Mouse (Mus musculus): ENCODE results near the gene Olfr776. TPM values are rescaled to one million over a fixed set of nuclear protein-coding genes. Genes with fewer than 3 reads are reported as not detected.
"Not testable (repeated sequence)": the region's sequence is repeated elsewhere in the genome, so short reads cannot be mapped to it uniquely, and the experiment has no call there.

Olfr776 gene
- not detected in 2 replicates for polyA plus RNA-seq (2014; fragmentation: Nextera tagmentation; extraction: Ambion mirVana)

DNA sequence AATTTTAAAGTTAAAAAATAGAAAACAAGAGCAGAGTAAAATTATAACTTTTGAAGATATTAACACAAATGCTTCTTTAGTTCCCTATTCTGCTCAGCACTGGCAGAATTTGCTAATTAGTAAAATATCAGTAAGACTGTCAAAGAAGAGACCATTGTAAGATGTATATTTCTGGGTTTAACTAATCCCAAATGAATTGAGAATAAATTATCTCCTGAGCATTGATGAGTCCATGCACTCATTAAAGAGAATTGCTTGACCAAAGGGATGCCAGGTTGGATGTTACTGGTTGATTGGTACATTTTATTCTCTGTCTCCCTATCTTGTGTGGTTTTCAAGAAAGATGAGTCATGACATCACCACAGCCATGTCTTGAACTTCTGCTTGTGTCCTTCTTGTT, at the start of gene Olfr776:
Gene Olfr776 (plus strand): TSS at position 301 of the 400 bp plus-strand sequence.
- Histone ChIP-seq H3K4me3 (ENCODE audit: low read depth, low read length) (no peak within 1 kb of the TSS), H3K36me3 (ENCODE audit: control insufficient read depth, insufficient read depth, low read length) (no peaks in the 10 kb centered on the region), H3K27me3 (replicated peaks; ENCODE audit: control insufficient read depth, insufficient read depth, low read length) (no peaks in the 10 kb centered on the region), H3K9me3 (ENCODE audit: control insufficient read depth, low read length) (no peaks in the 10 kb centered on the region), H3K4me2 (no peak within 1 kb of the TSS), H3K9ac (ENCODE audit: low read depth, low read length) (no peak within 1 kb of the TSS), H3K4me1 (replicated peaks; ENCODE audit: control insufficient read depth, insufficient read depth, low read length) (no peaks in the 10 kb centered on the region), H3K27ac (ENCODE audit: low read depth, low read length) (no peak within 1 kb of the TSS)
- ATAC-seq (replicated peaks; ENCODE audit: low FRiP score) = no peak
- DNase-seq (ENCODE audit: low spot score) = no peak

DNA sequence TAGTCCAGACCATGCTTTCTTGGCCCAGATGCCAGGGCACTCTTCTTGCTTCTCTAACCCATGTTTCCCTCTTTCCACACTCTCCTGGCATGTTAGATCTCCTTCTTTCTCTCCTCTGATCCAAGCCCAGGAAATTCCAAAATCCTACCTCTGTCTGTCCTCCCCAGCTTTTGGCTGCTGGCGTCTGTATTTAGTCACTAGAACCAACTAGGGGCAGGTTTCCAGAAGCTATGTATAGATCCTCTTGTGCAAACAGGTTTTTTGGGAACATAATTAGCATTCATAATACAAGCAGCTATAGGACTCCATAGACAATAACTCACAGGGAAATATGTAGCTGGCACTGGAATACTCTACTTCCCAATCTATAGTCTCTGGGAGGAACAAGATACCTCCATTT, 28.2 kb upstream of the Olfr776 start:
- ATAC-seq (replicated peaks; ENCODE audit: low FRiP score) (no peak), DNase-seq (ENCODE audit: low spot score) (no peak)
- no peaks in the 10 kb centered on the region for H3K27me3 ChIP-seq (replicated peaks; ENCODE audit: control insufficient read depth, insufficient read depth, low read length)
- no peak overlapping the region for H3K27ac ChIP-seq (ENCODE audit: low read depth, low read length)
- 70% methylated on average over 1 of the region's 1 CpGs for WGBS
- no peak overlapping the region for H3K9ac ChIP-seq (ENCODE audit: low read depth, low read length)
- no peak overlapping the region for H3K4me3 ChIP-seq (ENCODE audit: low read depth, low read length)
- H3K4me1 ChIP-seq (replicated peaks; ENCODE audit: control insufficient read depth, insufficient read depth, low read length) = no peaks in the 10 kb centered on the region
- H3K9me3 ChIP-seq (ENCODE audit: control insufficient read depth, low read length) = no peaks in the 10 kb centered on the region
- H3K36me3 ChIP-seq (ENCODE audit: control insufficient read depth, insufficient read depth, low read length) = no peaks in the 10 kb centered on the region
- no peak overlapping the region for H3K4me2 ChIP-seq

DNA sequence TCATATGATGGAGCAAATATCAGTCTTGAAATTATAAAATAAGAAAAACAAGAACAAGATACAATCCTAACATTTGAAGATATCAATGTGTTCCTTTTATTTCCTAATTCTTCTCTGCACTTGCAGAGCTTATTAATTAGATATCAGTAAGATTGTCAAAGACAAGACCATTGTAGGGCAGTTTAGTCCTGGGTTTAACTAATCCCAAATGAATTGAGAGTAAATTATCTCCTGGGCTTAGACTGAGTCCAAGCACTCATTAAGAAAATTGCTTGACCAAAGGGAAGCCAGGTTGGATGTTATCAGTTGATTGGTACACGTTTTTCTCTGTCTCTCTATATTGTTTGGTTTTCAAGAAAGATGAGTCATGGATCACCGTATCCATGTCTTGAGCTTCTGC, 23.0 kb upstream of the Olfr776 start, which contains the start of gene Olfr774:
Gene Olfr774 (plus strand): TSS at position 301 of the 400 bp plus-strand sequence.
- DNase-seq (ENCODE audit: low spot score) (no peak), ATAC-seq (replicated peaks; ENCODE audit: low FRiP score) (no peak)
- Histone ChIP-seq H3K4me1 (replicated peaks; ENCODE audit: control insufficient read depth, insufficient read depth, low read length) (no peaks in the 10 kb centered on the region), H3K9me3 (ENCODE audit: control insufficient read depth, low read length) (no peaks in the 10 kb centered on the region), H3K27me3 (replicated peaks; ENCODE audit: control insufficient read depth, insufficient read depth, low read length) (no peaks in the 10 kb centered on the region), H3K4me2 (no peak within 1 kb of the TSS), H3K36me3 (ENCODE audit: control insufficient read depth, insufficient read depth, low read length) (no peaks in the 10 kb centered on the region), H3K27ac (ENCODE audit: low read depth, low read length) (no peak within 1 kb of the TSS), H3K4me3 (ENCODE audit: low read depth, low read length) (no peak within 1 kb of the TSS), H3K9ac (ENCODE audit: low read depth, low read length) (no peak within 1 kb of the TSS)
- WGBS = 67% methylated on average over 2 of the region's 2 CpGs

DNA sequence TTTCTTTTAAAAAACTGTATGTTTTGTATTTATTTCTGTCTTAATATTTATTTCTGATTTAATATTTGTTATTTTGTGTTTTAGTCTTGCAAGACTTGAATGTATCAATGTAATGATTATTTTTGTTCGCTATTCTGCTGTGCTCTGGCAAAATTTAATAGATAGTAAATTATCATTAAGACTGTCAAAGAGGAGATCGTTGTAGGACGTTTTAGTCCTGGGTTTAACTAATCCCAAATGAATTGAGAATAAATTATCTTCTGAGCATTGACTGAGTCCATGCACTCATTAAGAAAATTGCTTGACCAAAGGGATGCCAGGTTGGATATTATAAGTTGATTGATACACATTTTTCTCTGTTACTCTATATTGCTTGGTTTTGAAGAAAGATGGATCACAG, 10.8 kb upstream of the Olfr776 start, which contains the start of gene Olfr775:
Gene Olfr775 (plus strand): TSS at position 301 of the 400 bp plus-strand sequence.
- Histone ChIP-seq H3K27me3 (replicated peaks; ENCODE audit: control insufficient read depth, insufficient read depth, low read length) (no peaks in the 10 kb centered on the region), H3K4me3 (ENCODE audit: low read depth, low read length) (no peak within 1 kb of the TSS), H3K36me3 (ENCODE audit: control insufficient read depth, insufficient read depth, low read length) (no peaks in the 10 kb centered on the region), H3K9ac (ENCODE audit: low read depth, low read length) (no peak within 1 kb of the TSS), H3K4me2 (no peak within 1 kb of the TSS), H3K27ac (ENCODE audit: low read depth, low read length) (no peak within 1 kb of the TSS), H3K4me1 (replicated peaks; ENCODE audit: control insufficient read depth, insufficient read depth, low read length) (no peaks in the 10 kb centered on the region), H3K9me3 (ENCODE audit: control insufficient read depth, low read length) (no peaks in the 10 kb centered on the region)
- DNase-seq (ENCODE audit: low spot score) = no peak
- WGBS = 65% methylated on average over 3 of the region's 3 CpGs
- no peak for ATAC-seq (replicated peaks; ENCODE audit: low FRiP score)

DNA sequence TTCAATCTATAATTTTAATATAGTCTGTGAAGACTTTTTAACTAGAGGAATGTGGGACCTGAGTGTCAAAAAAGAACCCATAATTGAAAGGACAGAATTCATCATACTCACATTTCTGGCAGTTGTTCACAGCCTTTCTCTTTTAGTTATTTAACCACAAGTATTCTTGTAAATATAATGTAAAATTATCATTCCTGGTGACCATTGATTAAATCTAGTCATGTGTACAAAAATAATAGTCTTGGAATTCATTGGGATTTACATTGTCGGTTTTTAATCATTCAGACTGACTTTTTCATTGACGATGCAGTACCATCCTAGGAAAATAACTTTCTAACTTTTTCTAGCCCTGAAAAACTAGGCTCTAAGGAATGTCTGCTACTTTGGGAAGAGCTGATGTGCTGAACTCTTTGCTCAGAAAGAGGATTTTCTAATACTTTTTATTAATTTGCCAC, 12.2 kb downstream of the Olfr776 start, which contains the start of gene Olfr777:
Gene Olfr777 (minus strand): TSS at position 405 of the 455 bp plus-strand sequence.
- ATAC-seq (replicated peaks; ENCODE audit: low FRiP score) (no peak), DNase-seq (ENCODE audit: low spot score) (no peak)
- Histone ChIP-seq H3K9me3 (ENCODE audit: control insufficient read depth, low read length) (no peaks in the 10 kb centered on the region), H3K4me3 (ENCODE audit: low read depth, low read length) (no peak within 1 kb of the TSS), H3K36me3 (ENCODE audit: control insufficient read depth, insufficient read depth, low read length) (no peaks in the 10 kb centered on the region), H3K4me1 (replicated peaks; ENCODE audit: control insufficient read depth, insufficient read depth, low read length) (no peaks in the 10 kb centered on the region), H3K4me2 (no peak within 1 kb of the TSS), H3K27me3 (replicated peaks; ENCODE audit: control insufficient read depth, insufficient read depth, low read length) (no peaks in the 10 kb centered on the region), H3K9ac (ENCODE audit: low read depth, low read length) (no peak within 1 kb of the TSS), H3K27ac (ENCODE audit: low read depth, low read length) (no peak within 1 kb of the TSS)
- WGBS = 81% methylated on average over 2 of the region's 2 CpGs

DNA sequence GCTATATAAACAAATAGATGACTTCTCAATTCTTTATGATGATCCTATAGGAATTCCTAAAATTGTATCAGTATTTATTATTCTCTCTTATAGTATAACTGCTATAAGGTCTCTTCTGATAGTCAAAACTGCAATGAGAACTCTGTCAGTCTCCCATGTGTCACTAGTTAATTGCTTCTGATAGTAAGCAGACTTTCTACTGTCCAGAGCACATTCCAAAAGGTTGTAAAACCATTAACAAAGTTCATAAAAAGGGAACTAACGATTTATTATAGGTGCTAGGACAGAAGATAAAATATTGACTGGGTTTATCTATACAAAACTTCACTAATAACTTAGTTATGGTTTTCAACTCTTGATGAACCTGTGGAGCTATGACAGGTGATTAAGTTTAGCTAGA, 54.0 kb downstream of the Olfr776 start:
- 50% methylated on average over 1 of the region's 1 CpGs for WGBS
- DNase-seq (ENCODE audit: low spot score); H3K9ac ChIP-seq (ENCODE audit: low read depth, low read length); H3K27me3 ChIP-seq (replicated peaks; ENCODE audit: control insufficient read depth, insufficient read depth, low read length); H3K36me3 ChIP-seq (ENCODE audit: control insufficient read depth, insufficient read depth, low read length); H3K4me1 ChIP-seq (replicated peaks; ENCODE audit: control insufficient read depth, insufficient read depth, low read length); H3K9me3 ChIP-seq (ENCODE audit: control insufficient read depth, low read length); H3K27ac ChIP-seq (ENCODE audit: low read depth, low read length); ATAC-seq (replicated peaks; ENCODE audit: low FRiP score); H3K4me3 ChIP-seq (ENCODE audit: low read depth, low read length); H3K4me2 ChIP-seq: not testable (repeated sequence)

DNA sequence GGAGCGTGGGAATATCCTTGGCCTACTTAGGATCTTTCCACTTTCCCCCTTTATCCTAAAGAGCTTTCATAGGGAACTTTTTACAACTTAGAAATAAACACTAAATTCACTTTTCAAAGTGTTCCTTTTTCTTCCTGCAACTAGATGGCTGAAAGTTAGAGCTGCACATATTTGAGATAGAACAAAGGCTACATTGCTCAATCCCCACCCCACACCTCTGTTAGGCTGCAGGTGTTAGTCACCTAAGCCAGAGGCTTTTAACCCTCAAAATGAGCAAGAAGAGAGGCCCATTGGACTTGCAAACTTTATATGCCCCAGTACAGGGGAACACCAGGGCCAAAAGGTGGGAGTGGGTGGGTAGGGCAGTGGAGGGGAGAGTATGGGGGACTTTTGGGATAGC, 54.6 kb downstream of the Olfr776 start:
- not testable (repeated sequence) for H3K9ac ChIP-seq (ENCODE audit: low read depth, low read length); ATAC-seq (replicated peaks; ENCODE audit: low FRiP score); H3K27ac ChIP-seq (ENCODE audit: low read depth, low read length); H3K27me3 ChIP-seq (replicated peaks; ENCODE audit: control insufficient read depth, insufficient read depth, low read length); H3K4me3 ChIP-seq (ENCODE audit: low read depth, low read length); H3K4me1 ChIP-seq (replicated peaks; ENCODE audit: control insufficient read depth, insufficient read depth, low read length); H3K9me3 ChIP-seq (ENCODE audit: control insufficient read depth, low read length); DNase-seq (ENCODE audit: low spot score); H3K36me3 ChIP-seq (ENCODE audit: control insufficient read depth, insufficient read depth, low read length); H3K4me2 ChIP-seq
- WGBS = no CpG with 5 or more reads among the region's 1 CpGs

Other genes starting within 250 kb of the Olfr776 start
- not detected in 2 replicates for gene Olfr763, start 248.3 kb upstream of the Olfr776 start, polyA plus RNA-seq (2014; fragmentation: Nextera tagmentation; extraction: Ambion mirVana)
- gene Olfr764-ps1, start 219.2 kb upstream of the Olfr776 start, polyA plus RNA-seq (2014; fragmentation: Nextera tagmentation; extraction: Ambion mirVana) = not detected in 2 replicates
- not detected in 2 replicates for gene Olfr765, start 209.1 kb upstream of the Olfr776 start, polyA plus RNA-seq (2014; fragmentation: Nextera tagmentation; extraction: Ambion mirVana)
- gene Olfr766-ps1, start 190.2 kb upstream of the Olfr776 start, polyA plus RNA-seq (2014; fragmentation: Nextera tagmentation; extraction: Ambion mirVana) = not detected in 2 replicates
- not detected in 2 replicates for gene Olfr767, start 176.2 kb upstream of the Olfr776 start, polyA plus RNA-seq (2014; fragmentation: Nextera tagmentation; extraction: Ambion mirVana)
- gene Olfr768, start 159.8 kb upstream of the Olfr776 start, polyA plus RNA-seq (2014; fragmentation: Nextera tagmentation; extraction: Ambion mirVana) = not detected in 2 replicates
- not detected in 2 replicates for gene Olfr769, start 141.3 kb upstream of the Olfr776 start, polyA plus RNA-seq (2014; fragmentation: Nextera tagmentation; extraction: Ambion mirVana)
- gene Olfr770, start 120.1 kb upstream of the Olfr776 start, polyA plus RNA-seq (2014; fragmentation: Nextera tagmentation; extraction: Ambion mirVana) = not detected in 2 replicates
- not detected in 2 replicates for gene Olfr771, start 94.4 kb upstream of the Olfr776 start, polyA plus RNA-seq (2014; fragmentation: Nextera tagmentation; extraction: Ambion mirVana)
- gene Olfr772, start 81.2 kb upstream of the Olfr776 start, polyA plus RNA-seq (2014; fragmentation: Nextera tagmentation; extraction: Ambion mirVana) = not detected in 2 replicates
- gene Olfr773, start 71.7 kb upstream of the Olfr776 start, polyA plus RNA-seq (2014; fragmentation: Nextera tagmentation; extraction: Ambion mirVana) = not detected in 2 replicates
- gene Olfr774, start 22.9 kb upstream of the Olfr776 start, polyA plus RNA-seq (2014; fragmentation: Nextera tagmentation; extraction: Ambion mirVana) = not detected in 2 replicates
- not detected in 2 replicates for gene Olfr775, start 10.7 kb upstream of the Olfr776 start, polyA plus RNA-seq (2014; fragmentation: Nextera tagmentation; extraction: Ambion mirVana)
- not detected in 2 replicates for gene Olfr777, start 12.4 kb downstream of the Olfr776 start, polyA plus RNA-seq (2014; fragmentation: Nextera tagmentation; extraction: Ambion mirVana)
- not detected in 2 replicates for gene Olfr780, start 59.0 kb downstream of the Olfr776 start, polyA plus RNA-seq (2014; fragmentation: Nextera tagmentation; extraction: Ambion mirVana)
- gene Olfr781, start 69.7 kb downstream of the Olfr776 start, polyA plus RNA-seq (2014; fragmentation: Nextera tagmentation; extraction: Ambion mirVana) = not detected in 2 replicates
- gene Olfr782, start 89.7 kb downstream of the Olfr776 start, polyA plus RNA-seq (2014; fragmentation: Nextera tagmentation; extraction: Ambion mirVana) = not detected in 2 replicates
- gene Olfr784, start 125.0 kb downstream of the Olfr776 start, polyA plus RNA-seq (2014; fragmentation: Nextera tagmentation; extraction: Ambion mirVana) = 0.07 TPM in 1 of 2 replicates, not detected in the other
- gene Olfr785, start 146.3 kb downstream of the Olfr776 start, polyA plus RNA-seq (2014; fragmentation: Nextera tagmentation; extraction: Ambion mirVana) = not detected in 2 replicates
- not detected in 2 replicates for gene Olfr786, start 168.2 kb downstream of the Olfr776 start, polyA plus RNA-seq (2014; fragmentation: Nextera tagmentation; extraction: Ambion mirVana)
- gene Olfr787, start 202.7 kb downstream of the Olfr776 start, polyA plus RNA-seq (2014; fragmentation: Nextera tagmentation; extraction: Ambion mirVana) = not detected in 2 replicates
- gene Olfr788, start 211.9 kb downstream of the Olfr776 start, polyA plus RNA-seq (2014; fragmentation: Nextera tagmentation; extraction: Ambion mirVana) = not detected in 2 replicates
- gene Olfr789, start 225.6 kb downstream of the Olfr776 start, polyA plus RNA-seq (2014; fragmentation: Nextera tagmentation; extraction: Ambion mirVana) = not detected in 2 replicates
- gene Olfr790, start 239.4 kb downstream of the Olfr776 start, polyA plus RNA-seq (2014; fragmentation: Nextera tagmentation; extraction: Ambion mirVana) = not detected in 2 replicates